ENCODE assay signal across 1 mouse cellular context in genomic region chr2:170322013-170322414, GRCm38 (mm10).
TF ChIP-seq lines count a peak whose summit lies in the region.

No protein-coding gene starts in this region.

TF ChIP-seq in CH12.LX, 34 proteins besides CTCF, POLR2A, EP300 and RAD21 (continued from another document):
- TF ChIP-seq CHD1 (IDR thresholded peaks at IDR 0.05; ENCODE audit: low read depth, low read length): no peak
- TF ChIP-seq JUN (IDR thresholded peaks at IDR 0.05; ENCODE audit: insufficient read depth, low read depth, low read length): peak; percentile 87
- peak; percentile 98 for TF ChIP-seq ETS1 (conservative IDR thresholded peaks at IDR 0.05; ENCODE audit: low read depth, low read length)
- no peak for TF ChIP-seq MXI1 (IDR thresholded peaks at IDR 0.05; ENCODE audit: low read depth, low read length)
- peak; percentile 72; the same call in 1 of the 2 replicates for TF ChIP-seq SIN3A (IDR thresholded peaks at IDR 0.05; ENCODE audit: low read length)
- peak; percentile 97 for TF ChIP-seq RCOR1 (conservative IDR thresholded peaks at IDR 0.05; ENCODE audit: low read depth, low read length)
